Mouse (Mus musculus) ES-E14 (cell line): ENCODE results near the gene Nalcn.

Experiments
- CHD2 ChIP-seq: IDR thresholded peaks from 2 replicates; pipeline ENCODE4 v1.6.1; 2014; ENCODE audit warnings: mild to moderate bottlenecking, low read depth, low read length, inconsistent platforms
- HCFC1 ChIP-seq: IDR thresholded peaks from 2 replicates; pipeline ENCODE4 v1.6.1; 2012; ENCODE audit warnings: low read length, inconsistent platforms, borderline replicate concordance; ENCODE audit not compliant: insufficient read depth
- ZNF384 ChIP-seq: IDR thresholded peaks from 2 replicates; pipeline ENCODE4 v1.6.1; 2012; ENCODE audit warnings: low read depth, low read length, inconsistent platforms

GRCm38 (mm10) chr14:123555533-123555932, 71.4 kb downstream of the Nalcn start:
- TF ChIP-seq HCFC1 (no peak), ZNF384 (no peak), CHD2 (no peak)
